Mouse (Mus musculus) lung, adult 2 months (tissue): ENCODE results near the gene Scn1b.

Experiments used
- CTCF ChIP-seq: fragments of 200-500 bp; IDR thresholded peaks from 2 replicates; pipeline ENCODE4 v1.5.1; 2011; ENCODE audit warnings: mild to moderate bottlenecking, low read length, control low read depth; ENCODE audit not compliant: insufficient read depth
- POLR2A ChIP-seq: fragments of 200-500 bp; IDR thresholded peaks from 2 replicates; pipeline ENCODE4 v1.6.1; 2011; ENCODE audit warnings: low read depth, mild to moderate bottlenecking, control low read depth, low read length, borderline replicate concordance; ENCODE audit errors: extremely low read depth

GRCm38 (mm10) chr7:31160763-31161162 is 34.0 kb upstream of the Scn1b start:
- TF ChIP-seq CTCF (no peak), POLR2A (no peak)
